Mouse (Mus musculus) erythroblast, adult 5-6 weeks (primary cell): Measurements from ENCODE around the gene Ttc22. TPM values are rescaled to one million over a fixed set of nuclear protein-coding genes. Genes with fewer than 3 reads are reported as not detected.

ENCODE experiments used
- ATAC-seq: replicated peaks from 2 replicates; pipeline ENCODE4 v1.8.0; 2016; ENCODE audit warnings: moderate number of reproducible peaks, mild to moderate bottlenecking, moderate TSS enrichment, inconsistent platforms; ENCODE audit not compliant: poor library complexity, low FRiP score, severe bottlenecking
- total RNA-seq, 2 experiments: library from RNA; stranded (forward) in 1 of 2; stranded (reverse) in 1 of 2; fragments of 150-400 nt in 1 of 2; fragments of 200-764, 138-1000 nt in 1 of 2; gene quantifications; 2 replicates each; pipeline versions ENCODE4 v1.2.3 to v1.2.4; 2015 to 2017; ENCODE audit warnings: low replicate concordance in 2 of 2

The Ttc22 gene
- total RNA-seq (2015; ENCODE audit: low replicate concordance) (not detected in 2 replicates), total RNA-seq (2017; ENCODE audit: low replicate concordance) (not detected in 2 replicates)

- ATAC-seq: no peak
Observed at GRCm38 (mm10) chr4:106622030-106622493, at the start of gene Ttc22. Gene Ttc22 (plus strand): TSS chr4:106622432.

- ATAC-seq: no peak
Observed at GRCm38 (mm10) chr4:106575022-106575421, 47.2 kb upstream of the Ttc22 start.

- ATAC-seq: no peak
Observed at GRCm38 (mm10) chr4:106577511-106577910, 44.7 kb upstream of the Ttc22 start.

- ATAC-seq: no peak
Observed at GRCm38 (mm10) chr4:106581176-106581864, 40.9 kb upstream of the Ttc22 start.

DNA sequence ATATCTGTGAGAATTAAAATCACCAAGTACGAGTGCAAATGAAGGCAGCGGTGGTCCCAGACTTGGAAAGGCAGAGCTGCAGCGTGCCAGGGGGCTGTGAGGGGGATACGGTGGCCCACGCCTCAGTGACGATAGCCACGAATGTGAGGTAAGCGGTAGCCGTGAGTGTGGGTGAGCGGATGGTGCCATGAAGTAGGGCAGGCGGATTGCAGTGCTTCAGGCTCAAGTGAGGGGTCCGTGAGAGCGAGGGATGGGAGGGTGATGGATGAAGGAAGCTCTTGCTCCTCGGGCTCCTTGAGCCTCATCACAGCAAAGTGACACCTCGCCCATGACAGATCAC, 40.4 kb upstream of the Ttc22 start:
- ATAC-seq: no peak

DNA sequence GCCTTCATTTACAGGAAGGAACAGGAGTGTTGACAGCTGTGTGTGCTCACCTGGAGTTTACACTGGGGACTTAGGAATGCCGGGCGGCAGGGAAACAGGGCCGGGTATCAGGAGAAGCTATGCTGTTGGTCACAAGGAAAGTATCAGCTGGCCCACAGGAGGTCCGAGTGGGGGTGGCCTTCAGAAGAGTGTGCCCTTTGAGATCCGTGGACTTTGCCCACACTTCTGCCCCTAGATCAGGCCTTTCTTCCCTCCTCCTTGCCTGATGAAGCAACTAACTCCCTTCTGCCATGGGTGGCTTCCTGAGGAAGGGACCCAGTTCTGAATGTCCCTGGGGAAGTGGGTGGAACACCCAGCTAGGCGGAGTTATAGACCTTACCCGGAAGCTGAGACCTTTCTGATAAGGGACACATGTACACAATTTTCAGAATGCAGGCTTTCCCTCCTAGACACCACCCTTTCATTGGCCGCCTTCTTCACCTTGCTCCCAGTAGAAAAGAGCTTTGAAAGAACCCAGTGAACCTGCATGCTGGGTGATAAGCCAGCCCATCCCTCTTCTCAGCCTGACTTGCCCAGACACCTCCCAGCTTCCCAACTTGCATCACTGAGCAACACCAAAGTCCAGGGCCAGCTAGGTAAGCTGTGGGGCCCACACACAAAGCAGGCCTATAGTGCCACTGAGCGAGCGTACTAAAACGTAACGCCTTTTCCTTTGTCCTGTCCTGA, 39.6 kb upstream of the Ttc22 start:
- peak; percentile 74 for ATAC-seq

- ATAC-seq: no peak
Observed at GRCm38 (mm10) chr4:106584665-106585064, 37.6 kb upstream of the Ttc22 start.

DNA sequence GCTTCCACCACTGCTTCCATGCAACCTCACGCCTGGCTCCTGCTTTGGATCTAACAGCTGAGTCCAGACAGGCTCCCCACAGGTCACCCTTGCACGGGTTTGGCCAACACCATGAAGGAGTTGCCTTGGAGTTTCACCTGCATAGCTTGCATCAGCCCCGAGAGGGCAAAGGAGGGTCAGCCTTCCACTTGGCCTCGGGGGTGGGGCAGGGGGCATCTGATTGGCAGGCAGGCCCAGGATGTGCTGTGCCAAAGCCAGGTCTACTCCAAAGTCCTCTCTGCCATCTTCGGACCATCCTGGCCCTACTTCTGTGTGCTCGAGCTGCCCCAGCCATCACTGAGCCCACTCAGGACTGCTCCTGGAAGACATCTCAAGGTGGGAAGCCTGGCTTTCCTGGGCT, 35.2 kb upstream of the Ttc22 start:
- ATAC-seq: no peak

DNA sequence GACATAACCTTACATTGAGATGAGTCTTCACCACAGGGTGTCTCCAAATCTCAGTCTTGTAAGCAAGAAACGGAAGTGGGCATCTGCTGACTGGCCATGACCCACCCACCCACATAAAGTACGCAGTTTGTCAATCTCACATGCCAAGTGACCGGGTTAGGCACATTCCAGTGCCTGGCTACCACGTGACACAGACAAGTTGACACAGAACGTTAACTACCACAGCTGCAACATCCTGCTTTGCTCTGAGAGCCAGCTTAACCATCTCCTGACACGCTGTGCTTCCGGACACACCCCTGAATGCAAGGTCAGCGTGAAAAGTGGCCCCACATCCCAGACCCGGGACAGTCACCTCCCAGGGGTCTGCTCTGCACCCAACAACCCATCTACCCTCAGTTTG, 32.1 kb upstream of the Ttc22 start:
- ATAC-seq: no peak

- no peak for ATAC-seq
Observed at GRCm38 (mm10) chr4:106590871-106591270, 31.4 kb upstream of the Ttc22 start.

- ATAC-seq: no peak
Observed at GRCm38 (mm10) chr4:106593636-106594035, 28.6 kb upstream of the Ttc22 start.

DNA sequence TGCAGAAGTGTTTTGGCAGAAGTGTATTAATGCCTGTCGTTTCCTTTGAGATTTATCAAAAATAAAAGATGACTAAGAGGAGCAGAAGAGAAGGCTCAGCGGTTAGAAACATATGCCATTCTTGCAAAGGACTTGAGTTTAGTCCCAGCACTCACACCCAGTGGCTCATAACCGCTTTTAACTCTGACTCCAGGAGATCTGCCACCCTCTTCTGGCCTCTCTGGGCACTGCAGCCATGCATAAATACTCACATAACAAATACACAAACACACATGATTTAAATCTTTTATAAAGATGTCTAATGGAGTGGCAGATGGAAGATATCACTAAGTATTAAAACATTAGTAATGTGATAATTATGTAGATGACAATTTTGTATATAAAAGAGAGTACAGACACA, 26.0 kb upstream of the Ttc22 start:
- ATAC-seq: no peak

- no peak for ATAC-seq
Observed at GRCm38 (mm10) chr4:106597055-106597454, 25.2 kb upstream of the Ttc22 start.

GRCm38 (mm10) chr4:106597741-106598140, 24.5 kb upstream of the Ttc22 start:
- no peak for ATAC-seq

DNA sequence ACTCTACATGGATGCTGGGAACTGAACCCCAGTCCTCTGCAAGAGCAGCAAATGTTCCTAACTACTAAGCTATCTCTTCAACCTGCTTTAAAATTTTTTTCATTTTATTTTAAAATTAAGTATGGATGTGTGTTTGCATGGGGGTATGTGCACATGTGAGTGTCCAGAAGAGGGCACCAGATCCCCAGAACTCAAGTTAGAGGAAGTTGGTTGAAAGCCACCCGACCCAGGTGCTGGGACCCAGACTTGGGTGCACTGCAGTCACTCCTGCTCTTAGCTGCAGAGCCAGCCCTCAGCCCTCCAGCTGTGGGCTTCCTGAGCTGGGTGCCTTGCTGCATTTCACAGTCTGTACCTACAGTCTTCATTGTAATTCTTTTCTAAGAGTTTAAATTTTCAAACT, 22.8 kb upstream of the Ttc22 start:
- no peak for ATAC-seq

DNA sequence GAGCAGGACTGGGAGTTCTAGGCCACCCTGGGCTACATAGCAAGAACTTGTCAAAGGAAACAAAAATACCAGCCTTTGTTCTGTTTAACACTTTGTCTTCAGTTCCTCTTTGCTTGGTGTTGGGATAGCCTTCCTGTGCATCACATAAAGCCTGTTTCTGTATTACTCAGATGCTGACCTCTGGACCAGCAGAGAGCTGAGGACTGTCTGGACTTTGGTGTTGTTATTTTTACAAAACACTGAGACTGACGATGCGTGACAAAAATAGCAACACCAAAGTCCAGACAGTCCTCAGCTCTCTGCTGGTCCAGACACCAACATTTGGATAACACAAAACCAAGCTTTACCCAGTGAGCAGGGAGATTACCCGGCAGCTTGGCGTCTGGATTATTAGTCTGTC, 21.5 kb upstream of the Ttc22 start:
- ATAC-seq: no peak

GRCm38 (mm10) chr4:106606639-106607554, 15.3 kb upstream of the Ttc22 start:
- 0 out of 2 replicates have a peak, but pooled peaks have one; percentile 52 for ATAC-seq

DNA sequence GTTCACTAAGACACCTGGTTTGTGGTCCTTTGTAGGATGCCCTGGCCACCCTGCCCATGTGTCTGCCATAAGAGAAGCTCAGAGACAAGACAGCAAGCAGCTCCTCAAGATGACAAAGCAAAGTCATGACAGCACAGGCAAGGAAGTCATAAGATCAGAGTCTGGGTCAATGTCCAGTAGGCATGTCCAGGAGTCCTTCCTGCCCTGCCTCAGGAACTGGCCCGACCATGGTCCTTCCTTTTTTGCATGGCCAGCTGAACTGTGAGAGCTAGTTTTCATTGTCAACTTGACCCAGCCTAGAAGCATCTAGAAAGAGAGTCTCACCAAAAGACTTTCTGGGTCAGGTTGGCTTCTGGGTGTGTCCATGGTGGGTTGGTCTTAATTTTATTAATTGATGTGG, 14.3 kb upstream of the Ttc22 start:
- ATAC-seq: no peak

DNA sequence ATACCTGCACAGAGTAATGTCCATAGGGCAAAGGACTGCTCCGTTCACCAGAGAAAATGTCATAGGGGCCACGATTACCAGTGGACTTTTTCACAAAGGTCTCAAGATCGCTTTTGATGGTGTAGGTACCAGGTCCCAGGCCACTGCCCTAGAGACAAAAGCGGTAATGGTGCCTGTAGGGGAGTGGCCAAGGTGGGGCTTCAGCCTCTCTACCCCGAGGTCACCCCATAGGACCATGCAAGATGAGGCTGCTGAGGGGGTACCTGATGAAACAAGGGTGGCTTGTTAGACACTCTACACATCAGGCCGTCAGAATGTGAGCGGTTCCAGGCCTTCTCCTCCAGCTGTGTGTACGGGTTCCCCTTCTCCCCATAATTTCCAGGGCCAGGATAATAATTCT, 9.1 kb upstream of the Ttc22 start:
- ATAC-seq: peak; percentile 9

DNA sequence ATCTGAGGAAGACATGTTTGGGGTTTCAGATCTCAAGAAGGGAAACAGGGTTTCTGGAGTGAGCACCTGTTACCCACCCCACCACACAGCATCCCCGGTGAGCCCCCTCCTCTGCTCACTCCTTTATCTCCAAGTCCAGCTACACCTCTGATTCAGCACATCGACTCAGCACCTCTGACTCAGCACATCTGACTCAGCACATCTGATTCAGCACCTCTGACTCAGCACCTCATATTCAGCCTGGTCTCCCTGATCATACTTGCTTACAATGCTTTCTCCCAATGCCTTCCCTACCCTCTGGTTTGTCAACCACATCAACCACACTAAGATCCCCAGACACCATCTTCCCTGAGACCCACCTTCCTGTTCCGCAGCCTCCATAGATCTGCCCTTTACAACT, 8.7 kb upstream of the Ttc22 start:
- peak; percentile 90 for ATAC-seq
